19 mouse cellular contexts compared by ENCODE assay signal in genomic region chr2:116010061-116010460, GRCm38 (mm10). TPM values are rescaled to one million over a fixed set of nuclear protein-coding genes. Genes with fewer than 3 reads are reported as not detected.
A peak's percentile ranks its signal among the peaks of the same experiment; 100 is the strongest.
DNase-seq lines count a peak whose midpoint lies in the region; ATAC-seq and TF ChIP-seq lines count a peak whose summit lies in the region.
"Had no signal": no experiment of that assay in that cellular context is flagged by ENCODE, and none has a peak within 500 bp of the region (broad histone marks: within the 10 kb centered on the region; RNA-seq: fewer than 3 reads in every experiment).

No protein-coding gene starts in this region.

- 83% methylated on average over 3 of the region's 3 CpGs for WGBS in heart, embryonic 14.5 days
- WGBS in lung, embryonic 14.5 days = 58% methylated on average over 3 of the region's 3 CpGs
- WGBS in forebrain, embryonic 15.5 days = 56% methylated on average over 3 of the region's 3 CpGs
- 55% methylated on average over 3 of the region's 3 CpGs for whole genome bisulfite sequencing in midbrain, embryonic 14.5 days
- WGBS in lung, postnatal 0 days = 70% methylated on average over 3 of the region's 3 CpGs

- no peak for DNase-seq in heart, postnatal 14 days
- DNase-seq in lung, embryonic 14.5 days = no peak
- DNase-seq in lung, postnatal 10 days = no peak
- DNase-seq in midbrain, embryonic 14.5 days = no peak
- no peak for DNase-seq in lung, postnatal 0 days (ENCODE audit: low spot score)
- DNase-seq in left cerebral cortex, postnatal 4 days = no peak
- DNase-seq: adrenal gland, postnatal 10 days; cerebellum, adult 2 months; lung, postnatal 36 days; right cerebral cortex, adult 18-20 months; spleen, adult 18-20 months had no signal

- peaks cover 9 to 16% of the 10 kb centered on the region in 2 experiments for H3K4me1 ChIP-seq in heart, embryonic 14.5 days (ENCODE audit: control insufficient read depth in 2 of 2, insufficient read depth in 2 of 2, low read length in 2 of 2)
- H3K4me1 ChIP-seq in lung, embryonic 14.5 days (ENCODE audit: insufficient read depth) = peaks cover 7% of the 10 kb centered on the region; the same call in 1 of the 2 replicates
- H3K4me1 ChIP-seq in forebrain, embryonic 15.5 days = peaks cover 36% of the 10 kb centered on the region
- peaks cover 25% of the 10 kb centered on the region for H3K4me1 ChIP-seq in midbrain, embryonic 14.5 days (ENCODE audit: control insufficient read depth, insufficient read depth, low read length)
- H3K4me1 ChIP-seq in lung, postnatal 0 days (ENCODE audit: insufficient read depth, low read depth, low read length) = no peaks in the 10 kb centered on the region
- H3K4me1 ChIP-seq: liver, embryonic 15.5 days had no signal

- TF ChIP-seq CTCF in lung, embryonic 14.5 days (IDR thresholded peaks at IDR 0.05; ENCODE audit: low read depth) = no peak
- TF ChIP-seq CTCF in lung, postnatal 0 days (IDR thresholded peaks at IDR 0.05) = no peak

- intact Hi-C loops in heart, postnatal 14 days (cut with DNase I) = no loop called here
- intact Hi-C loops in left cerebral cortex, postnatal 4 days (cut with DNase I) = no loop called here

- H3K36me3 ChIP-seq in heart, embryonic 14.5 days (ENCODE audit: control insufficient read depth, insufficient read depth, low read length) = peaks cover 40% of the 10 kb centered on the region
- H3K36me3 ChIP-seq in lung, embryonic 14.5 days (ENCODE audit: insufficient read depth) = peaks cover 3% of the 10 kb centered on the region; the same call in 1 of the 2 replicates
- H3K36me3 ChIP-seq in forebrain, embryonic 15.5 days = 0 out of 2 replicates have a peak, but pooled peaks cover 3% of the 10 kb centered on the region
- H3K36me3 ChIP-seq in midbrain, embryonic 14.5 days (ENCODE audit: control insufficient read depth, insufficient read depth, low read length) = no peaks in the 10 kb centered on the region
- H3K36me3 ChIP-seq in lung, postnatal 0 days (ENCODE audit: insufficient read depth, low read length) = no peaks in the 10 kb centered on the region
- H3K36me3 ChIP-seq: limb, embryonic 12.5 days; liver, embryonic 15.5 days had no signal

- TF ChIP-seq EP300 in lung, postnatal 0 days (IDR thresholded peaks at IDR 0.05) = no peak

- H3K4me3 ChIP-seq in heart, embryonic 14.5 days (ENCODE audit: control insufficient read depth in 1 of 2, insufficient read depth in 1 of 2, low read depth in 1 of 2, low read length in 2 of 2) = no peak overlapping the region
- H3K4me3 ChIP-seq in lung, embryonic 14.5 days (ENCODE audit: low read depth, low read length) = no peak overlapping the region
- H3K4me3 ChIP-seq in forebrain, embryonic 15.5 days = no peak overlapping the region
- H3K4me3 ChIP-seq in midbrain, embryonic 14.5 days (replicated peaks; ENCODE audit: low read depth, low read length) = no peak overlapping the region
- H3K4me3 ChIP-seq in lung, postnatal 0 days (ENCODE audit: low read depth, low read length) = no peak overlapping the region

- no peaks in the 10 kb centered on the region for H3K27me3 ChIP-seq in heart, embryonic 14.5 days (ENCODE audit: control insufficient read depth, insufficient read depth, low read length)
- no peaks in the 10 kb centered on the region for H3K27me3 ChIP-seq in lung, embryonic 14.5 days (ENCODE audit: insufficient read depth, low read length)
- H3K27me3 ChIP-seq in forebrain, embryonic 15.5 days = no peaks in the 10 kb centered on the region
- H3K27me3 ChIP-seq in midbrain, embryonic 14.5 days (ENCODE audit: control insufficient read depth, insufficient read depth, low read length) = no peaks in the 10 kb centered on the region
- no peaks in the 10 kb centered on the region for H3K27me3 ChIP-seq in lung, postnatal 0 days (replicated peaks; ENCODE audit: insufficient read depth, low read length)
- H3K27me3 ChIP-seq: liver, embryonic 15.5 days had no signal

- ATAC-seq in heart, embryonic 14.5 days (ENCODE audit: insufficient number of reproducible peaks, insufficient read depth, low FRiP score, low read depth) = no peak
- peak; percentile 44; the same call in 1 of the 2 replicates for ATAC-seq in lung, embryonic 14.5 days (ENCODE audit: insufficient read depth)
- ATAC-seq in forebrain, embryonic 15.5 days (replicated peaks) = no peak; the same call in 1 of the 2 replicates
- ATAC-seq in midbrain, embryonic 14.5 days (ENCODE audit: low FRiP score, low TSS enrichment) = no peak
- ATAC-seq in lung, postnatal 0 days = no peak
- ATAC-seq: inflammation-experienced regulatory T-cells, adult 6 months had no signal

- no peaks in the 10 kb centered on the region for H3K9me3 ChIP-seq in heart, embryonic 14.5 days (ENCODE audit: control insufficient read depth, low read length)
- no peaks in the 10 kb centered on the region for H3K9me3 ChIP-seq in lung, embryonic 14.5 days (ENCODE audit: low read depth, low read length)
- no peaks in the 10 kb centered on the region for H3K9me3 ChIP-seq in forebrain, embryonic 15.5 days
- H3K9me3 ChIP-seq in midbrain, embryonic 14.5 days (ENCODE audit: control insufficient read depth, low read length) = no peaks in the 10 kb centered on the region
- no peaks in the 10 kb centered on the region for H3K9me3 ChIP-seq in lung, postnatal 0 days (ENCODE audit: low read length)
- H3K9me3 ChIP-seq: limb, embryonic 12.5 days; liver, embryonic 15.5 days had no signal

- no peak overlapping the region for H3K9ac ChIP-seq in heart, embryonic 14.5 days (ENCODE audit: low read length)
- H3K9ac ChIP-seq in lung, embryonic 14.5 days = no peak overlapping the region
- no peak overlapping the region for H3K9ac ChIP-seq in forebrain, embryonic 15.5 days (replicated peaks)
- no peak overlapping the region for H3K9ac ChIP-seq in midbrain, embryonic 14.5 days (replicated peaks; ENCODE audit: low read length)
- H3K9ac ChIP-seq in lung, postnatal 0 days (replicated peaks; ENCODE audit: low read depth) = no peak overlapping the region
- H3K9ac ChIP-seq: liver, embryonic 15.5 days had no signal

- H3K27ac ChIP-seq in heart, embryonic 14.5 days (replicated peaks in 1 of 2; ENCODE audit: control insufficient read depth in 1 of 2, insufficient read depth in 1 of 2, low read depth in 2 of 2, low read length in 2 of 2) = peak overlapping the region; percentile 19 to 70; a peak in 2 of 4 replicates
- H3K27ac ChIP-seq in lung, embryonic 14.5 days (ENCODE audit: low read depth) = no peak overlapping the region
- H3K27ac ChIP-seq in forebrain, embryonic 15.5 days (replicated peaks) = peak overlapping the region; percentile 73
- H3K27ac ChIP-seq in midbrain, embryonic 14.5 days (replicated peaks; ENCODE audit: low read depth, low read length) = peak overlapping the region; percentile 77
- no peak overlapping the region for H3K27ac ChIP-seq in lung, postnatal 0 days (ENCODE audit: low read length)
- H3K27ac ChIP-seq: kidney, postnatal 0 days; limb, embryonic 12.5 days; liver, embryonic 15.5 days had no signal

- no peak overlapping the region for H3K4me2 ChIP-seq in heart, embryonic 14.5 days (ENCODE audit: low read length)
- no peak overlapping the region for H3K4me2 ChIP-seq in lung, embryonic 14.5 days
- peak overlapping the region; percentile 48; the same call in 1 of the 2 replicates for H3K4me2 ChIP-seq in forebrain, embryonic 15.5 days (replicated peaks)
- H3K4me2 ChIP-seq in midbrain, embryonic 14.5 days (ENCODE audit: low read length) = no peak overlapping the region
- H3K4me2 ChIP-seq in lung, postnatal 0 days (replicated peaks; ENCODE audit: low read depth, low read length) = no peak overlapping the region

RNA-seq across cellular contexts. Expression of gene Meis2, which starts 55.6 kb away (rescaled TPM):
- polyA plus RNA-seq in heart, embryonic 14.5 days (2014; fragmentation: Nextera tagmentation; extraction: Ambion mirVana) = 30.8 and 30.9 TPM in 2 replicates
- 10 to 100 TPM; 19.9 to 21.3 TPM for total RNA-seq in heart, postnatal 14 days (2021)
- polyA plus RNA-seq in lung, embryonic 14.5 days (2014; fragmentation: Nextera tagmentation; extraction: Ambion mirVana) = 31.4 and 33.1 TPM in 2 replicates
- 155 and 167 TPM in 2 replicates for polyA plus RNA-seq in forebrain, embryonic 15.5 days (2015; fragmentation: Nextera tagmentation; extraction: Ambion mirVana)
- 83.1 and 84.9 TPM in 2 replicates for polyA plus RNA-seq in midbrain, embryonic 14.5 days (2014; fragmentation: Nextera tagmentation; extraction: Ambion mirVana)
- 12.0 and 16.2 TPM in 2 replicates for polyA plus RNA-seq in lung, postnatal 0 days (2015; fragmentation: Nextera tagmentation; extraction: Ambion mirVana)
- total RNA-seq in left cerebral cortex, postnatal 4 days (2021) = 100 to 1,000 TPM; 186 to 188 TPM
- total RNA-seq: common myeloid progenitor, adult 5-6 weeks; monocyte, adult 5-6 weeks had no signal

Comparison
In these comparisons a context has a peak if more than half of its experiments do, and no peak if none do; other contexts are left out.
1. H3K27ac ChIP-seq: peak in heart, embryonic 14.5 days (2 of 2), forebrain, embryonic 15.5 days (single experiment) and midbrain, embryonic 14.5 days (single experiment); none in lung, embryonic 14.5 days (single experiment) and lung, postnatal 0 days (single experiment).